Mouse (Mus musculus) limb, embryonic 10.5 days (tissue): Measurements from ENCODE around the gene Sp3. TPM values are rescaled to one million over a fixed set of nuclear protein-coding genes. Genes with fewer than 3 reads are reported as not detected.
"Not testable (repeated sequence)": the region's sequence is repeated elsewhere in the genome, so short reads cannot be mapped to it uniquely, and the experiment has no call there.

Experiments
- DNase-seq: peaks from one replicate; pipeline ENCODE4 v3.0.0-alpha.2; 2017; ENCODE audit warnings: low spot score
- H3K27ac ChIP-seq: fragments of 300-500 bp; sonication (generic); 2 replicates; pipeline ENCODE4 v1.5.1; 2016; ENCODE audit warnings: mild to moderate bottlenecking
- H3K27me3 ChIP-seq: fragments of 300-500 bp; sonication (generic); 2 replicates; pipeline ENCODE4 v1.6.1; 2016; ENCODE audit warnings: low read depth, mild to moderate bottlenecking; ENCODE audit not compliant: poor library complexity, severe bottlenecking
- H3K36me3 ChIP-seq: fragments of 300-500 bp; sonication (generic); 2 replicates; pipeline ENCODE4 v1.6.1; 2016; ENCODE audit warnings: mild to moderate bottlenecking, moderate library complexity
- H3K4me1 ChIP-seq: fragments of 300-500 bp; sonication (generic); 2 replicates; pipeline ENCODE4 v1.6.1; 2016
- H3K4me3 ChIP-seq: fragments of 300-500 bp; sonication (generic); 2 replicates; pipeline ENCODE4 v1.5.1; 2016; ENCODE audit warnings: mild to moderate bottlenecking, moderate library complexity
- H3K9me3 ChIP-seq: fragments of 300-500 bp; sonication (generic); replicated peaks from 2 replicates; pipeline ENCODE4 v1.6.1; 2016; ENCODE audit warnings: mild to moderate bottlenecking
- WGBS: fragments of 180-500 bp; shearing (Covaris S2); methylation state at CpG from one replicate; pipeline ENCODE4 v1.1.7; 2016; 5-methylcytosine and 5-hydroxymethylcytosine counted together
- microRNA-seq: library from miRNA; unstranded; fragments of <30 nt; microRNA quantifications from one replicate; pipeline ENCODE4, GENCODE M21; 2017
- polyA plus RNA-seq: library from polyadenylated mRNA; unstranded; fragments of >200 nt; fragmentation: Nextera tagmentation; extraction: Ambion mirVana; gene quantifications from 2 replicates; pipeline ENCODE4 v1.2.1, GENCODE M21; 2016

Gene Sp3
- polyA plus RNA-seq, 1 experiment from 2014 or later: 58.2 TPM

GRCm38 (mm10) chr2:72902816-72903680, 77.2 kb downstream of the Sp3 start:
- not testable (repeated sequence) for H3K4me3 ChIP-seq, H3K27ac ChIP-seq, DNase-seq, H3K36me3 ChIP-seq, H3K9me3 ChIP-seq, H3K27me3 ChIP-seq
- H3K4me1 ChIP-seq: peaks cover 20% of the 10 kb centered on the region
- WGBS: 90% methylated on average over 16 of the region's 16 CpGs

- Histone ChIP-seq H3K27me3 (no peaks in the 10 kb centered on the region), H3K4me3 (no peak overlapping the region), H3K27ac (no peak overlapping the region), H3K4me1 (no peaks in the 10 kb centered on the region), H3K9me3 (no peaks in the 10 kb centered on the region; the same call in 1 of the 2 replicates), H3K36me3 (no peaks in the 10 kb centered on the region)
- no peak for DNase-seq
- 97% methylated on average over 2 of the region's 2 CpGs for WGBS
These were observed 81.4 kb downstream of the Sp3 start for GRCm38 (mm10) chr2:72898782-72899305.

- Histone ChIP-seq H3K4me3 (no peak overlapping the region), H3K27ac (no peak overlapping the region), H3K27me3 (no peaks in the 10 kb centered on the region), H3K9me3 (no peaks in the 10 kb centered on the region; the same call in 1 of the 2 replicates), H3K36me3 (no peaks in the 10 kb centered on the region), H3K4me1 (no peaks in the 10 kb centered on the region)
- no peak for DNase-seq
- WGBS: 85% methylated on average over 3 of the region's 3 CpGs
These were observed 82.0 kb downstream of the Sp3 start for GRCm38 (mm10) chr2:72898094-72898781.

GRCm38 (mm10) chr2:72889806-72890205, 90.4 kb downstream of the Sp3 start:
- Histone ChIP-seq H3K27me3 (no peaks in the 10 kb centered on the region), H3K4me1 (peaks cover 5% of the 10 kb centered on the region; the same call in 1 of the 2 replicates), H3K36me3 (no peaks in the 10 kb centered on the region), H3K27ac (no peak overlapping the region), H3K9me3 (no peaks in the 10 kb centered on the region), H3K4me3 (no peak overlapping the region)
- no peak for DNase-seq

Small RNA genes within 50 kb of the gene (microRNA-seq; reads per million reads assigned to microRNA genes)
- gene Gm25960: not detected

Other genes starting within 250 kb of the Sp3 start
- not detected in 2 replicates for gene Gm11084, start 6.3 kb upstream of the Sp3 start, polyA plus RNA-seq
- gene Ola1, start 238.5 kb upstream of the Sp3 start, polyA plus RNA-seq: 107 and 112 TPM in 2 replicates